Mouse (Mus musculus) v-Abl transformed pro-B cells (cell line): ENCODE results near the gene Gif.

ENCODE experiments used
- in situ Hi-C, 2 experiments: fragments of 400-800 bp; cut with MboI; formaldehyde crosslinking; loops; one replicate each; pipeline ENCODE4 v1.15.1; 2025; ENCODE audit not compliant: unreplicated experiment in 2 of 2

The Gif gene

DNA sequence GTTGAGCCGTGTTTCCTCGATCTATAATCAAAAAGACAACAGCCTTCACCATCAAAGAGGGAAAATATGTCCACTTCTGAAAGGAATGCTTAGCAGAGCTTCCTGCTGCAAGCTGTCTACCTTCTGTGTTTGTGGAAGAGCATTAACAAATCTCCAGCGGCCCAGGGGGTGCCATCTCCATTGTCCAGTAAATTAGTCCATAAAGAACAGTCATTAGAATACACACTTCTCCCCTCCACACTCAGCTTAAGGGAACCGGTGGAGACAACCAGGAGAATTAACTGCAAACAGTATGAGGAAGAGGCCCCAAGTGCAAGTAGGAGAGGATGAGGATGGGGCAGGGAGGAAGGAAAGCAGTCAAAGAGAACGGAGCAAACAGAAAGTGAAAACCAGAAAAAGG is 44.5 kb downstream of the Gif start:
- in situ Hi-C loops = loop anchor here in 1 of 2 experiments (25.0 kb wide), 1 partner anchor 645 kb away; the partner anchor contains the start of gene Pfpl

DNA sequence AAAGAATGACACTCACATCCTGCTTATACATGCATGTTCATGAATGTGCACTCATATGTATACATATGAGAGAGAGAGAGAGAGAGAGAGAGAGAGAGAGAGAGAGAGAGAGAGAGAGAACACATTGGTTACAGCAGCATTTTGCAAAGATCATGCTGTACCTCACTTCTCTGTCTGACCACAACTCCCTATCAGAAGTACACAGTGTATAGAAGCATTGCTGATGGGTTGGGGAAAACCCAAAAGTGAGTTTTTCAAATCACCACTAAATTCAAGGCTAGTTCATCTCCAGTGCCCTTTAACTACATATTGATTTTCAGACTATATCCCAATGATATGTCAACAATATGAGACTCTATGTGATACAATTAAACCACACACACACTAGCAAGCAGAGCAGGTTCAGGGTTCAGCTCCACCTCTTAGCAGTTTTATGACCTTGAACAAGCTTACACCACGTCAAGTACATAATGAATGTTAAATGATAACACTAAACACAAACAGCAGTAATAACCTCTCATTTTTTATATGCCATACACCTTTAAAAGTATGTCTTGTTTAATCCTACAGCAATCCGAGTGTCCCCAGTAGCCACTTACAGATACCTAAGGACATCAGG is 46.5 kb downstream of the Gif start:
- in situ Hi-C loops = loop anchor here in 1 of 2 experiments (25.0 kb wide), 1 partner anchor 643 kb away; the partner anchor contains the start of gene Pfpl

DNA sequence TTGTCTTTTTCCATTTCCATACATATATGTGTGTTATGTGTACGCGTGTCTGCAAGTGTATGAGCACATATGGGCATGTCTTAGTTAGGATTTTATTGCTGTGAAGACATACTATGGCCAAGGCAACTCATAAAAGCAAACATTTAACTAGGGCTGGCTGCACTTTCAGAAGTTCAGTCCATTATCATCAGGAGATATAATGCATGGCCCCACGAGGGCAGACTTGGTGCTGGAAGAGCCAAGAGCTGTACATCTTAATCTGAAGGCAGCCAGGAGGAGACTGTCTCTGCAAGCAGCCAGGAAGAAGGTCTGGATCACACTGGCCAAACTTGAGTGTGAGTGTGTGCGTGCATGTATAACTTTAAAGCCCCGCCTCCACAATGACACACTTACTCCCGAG is 47.1 kb downstream of the Gif start:
- in situ Hi-C loops = loop anchor here in 1 of 2 experiments (25.0 kb wide), 1 partner anchor 643 kb away; the partner anchor contains the start of gene Pfpl

DNA sequence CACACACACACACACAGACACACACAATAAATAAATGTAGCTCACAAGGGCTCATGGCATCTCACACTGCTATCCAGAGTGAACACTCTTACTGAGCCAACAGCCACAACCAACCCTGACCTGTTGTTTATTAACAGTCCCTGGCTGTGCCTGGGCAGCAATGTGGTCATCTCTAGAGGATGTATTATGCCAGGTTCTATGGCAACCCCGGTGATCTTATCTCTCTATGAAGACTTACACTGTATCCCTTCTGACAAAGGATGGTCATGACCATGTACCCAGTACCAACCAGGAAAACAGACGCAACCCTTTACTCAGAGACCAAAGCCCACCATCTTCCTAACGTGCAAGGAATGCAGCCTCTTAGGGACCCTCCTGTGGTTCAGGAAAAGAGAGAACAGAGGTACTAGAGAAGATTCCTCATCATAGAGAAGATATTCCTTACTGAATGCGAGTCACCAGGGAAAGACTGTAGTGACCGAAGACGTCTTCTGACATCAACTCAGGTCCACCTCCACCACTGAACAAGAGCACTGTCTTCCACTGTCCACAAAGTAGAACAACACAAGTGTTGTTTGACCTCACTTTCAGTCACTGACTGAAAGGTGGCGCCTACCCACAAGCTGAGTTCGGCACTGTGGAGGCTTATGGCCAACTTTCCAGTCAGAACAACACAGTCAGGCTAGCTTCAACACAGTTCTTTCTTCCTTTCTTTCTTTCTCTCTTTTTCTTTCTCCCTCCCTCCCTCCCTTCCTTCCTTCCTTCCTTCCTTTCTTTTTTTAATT is 53.4 kb downstream of the Gif start:
- in situ Hi-C loops = no loop called here

DNA sequence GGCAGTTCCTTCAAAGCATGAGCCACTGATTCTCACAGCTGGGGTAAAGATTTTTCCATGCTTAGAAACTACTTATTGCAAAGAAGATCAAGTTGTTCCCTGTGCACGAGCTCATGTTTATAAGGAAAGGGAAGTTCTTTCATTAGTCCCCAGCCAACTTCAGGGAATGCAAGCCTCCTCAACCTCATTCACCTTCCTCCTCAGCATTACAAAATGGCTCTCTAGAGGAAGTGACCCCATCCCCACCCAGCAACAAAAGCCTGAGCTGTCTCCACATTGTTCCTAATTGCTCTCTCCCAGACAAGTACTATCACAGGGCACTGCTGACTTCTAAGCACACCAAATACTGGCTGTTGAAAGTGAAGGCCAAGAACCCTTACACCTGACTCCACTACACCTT is 57.1 kb downstream of the Gif start:
- in situ Hi-C loops = no loop called here

DNA sequence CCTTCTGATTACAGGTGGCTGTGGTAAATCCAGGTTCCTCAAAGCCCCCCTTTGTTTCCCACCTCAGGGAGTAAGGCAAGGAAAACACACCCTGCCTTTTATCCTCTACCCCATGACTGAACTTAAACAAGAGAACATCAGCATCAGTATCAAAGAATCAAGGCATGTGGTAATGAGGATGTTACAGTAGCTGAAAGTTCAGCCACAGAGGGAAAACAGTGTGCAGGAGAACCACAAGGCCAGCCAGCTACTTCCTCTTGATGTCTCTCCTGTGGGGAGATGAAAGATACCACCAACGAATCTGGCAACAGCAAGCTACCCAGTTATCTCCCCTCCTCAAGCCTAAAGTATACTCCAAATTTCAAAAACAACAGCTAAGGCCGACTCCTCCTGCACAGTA is 59.9 kb downstream of the Gif start:
- in situ Hi-C loops = no loop called here

DNA sequence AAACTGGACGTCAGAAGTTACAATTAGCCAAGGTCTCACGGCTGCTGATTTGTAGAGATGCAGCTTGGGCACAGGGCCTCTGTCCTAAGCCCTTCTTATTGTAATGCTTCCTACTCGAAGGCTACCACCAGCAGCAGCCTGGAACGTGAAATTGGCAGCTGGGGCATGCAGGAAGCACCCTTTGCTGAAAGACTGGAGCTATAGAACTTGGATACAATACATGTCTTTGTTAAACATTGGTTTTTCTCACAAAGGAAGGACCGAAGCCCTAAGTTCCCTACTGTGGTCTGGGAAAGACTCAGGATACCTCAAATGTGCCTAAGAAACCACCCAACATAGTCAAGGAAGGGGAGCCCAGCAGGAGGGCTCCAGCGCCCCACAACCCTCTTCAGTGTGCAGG is 60.5 kb downstream of the Gif start:
- in situ Hi-C loops = no loop called here

DNA sequence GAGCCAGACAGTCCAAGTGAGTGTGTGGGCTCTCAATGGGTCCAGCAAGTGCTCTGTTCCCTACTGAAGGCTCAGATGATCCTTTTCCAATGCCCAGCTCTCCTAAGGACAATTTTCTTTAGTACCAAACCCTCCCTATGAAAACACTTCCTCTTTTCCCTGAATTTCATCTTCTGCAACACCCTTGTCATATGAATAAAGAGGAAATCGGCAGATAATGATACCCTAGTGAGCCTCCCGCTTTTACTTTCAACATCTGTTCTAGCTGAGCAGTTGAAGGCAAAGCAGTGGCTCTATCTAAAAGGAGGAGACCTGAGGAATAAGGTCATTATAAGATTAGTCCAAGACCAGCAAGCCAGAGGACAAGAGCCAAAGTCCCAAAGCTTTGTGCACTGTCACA is 61.1 kb downstream of the Gif start:
- in situ Hi-C loops = no loop called here

DNA sequence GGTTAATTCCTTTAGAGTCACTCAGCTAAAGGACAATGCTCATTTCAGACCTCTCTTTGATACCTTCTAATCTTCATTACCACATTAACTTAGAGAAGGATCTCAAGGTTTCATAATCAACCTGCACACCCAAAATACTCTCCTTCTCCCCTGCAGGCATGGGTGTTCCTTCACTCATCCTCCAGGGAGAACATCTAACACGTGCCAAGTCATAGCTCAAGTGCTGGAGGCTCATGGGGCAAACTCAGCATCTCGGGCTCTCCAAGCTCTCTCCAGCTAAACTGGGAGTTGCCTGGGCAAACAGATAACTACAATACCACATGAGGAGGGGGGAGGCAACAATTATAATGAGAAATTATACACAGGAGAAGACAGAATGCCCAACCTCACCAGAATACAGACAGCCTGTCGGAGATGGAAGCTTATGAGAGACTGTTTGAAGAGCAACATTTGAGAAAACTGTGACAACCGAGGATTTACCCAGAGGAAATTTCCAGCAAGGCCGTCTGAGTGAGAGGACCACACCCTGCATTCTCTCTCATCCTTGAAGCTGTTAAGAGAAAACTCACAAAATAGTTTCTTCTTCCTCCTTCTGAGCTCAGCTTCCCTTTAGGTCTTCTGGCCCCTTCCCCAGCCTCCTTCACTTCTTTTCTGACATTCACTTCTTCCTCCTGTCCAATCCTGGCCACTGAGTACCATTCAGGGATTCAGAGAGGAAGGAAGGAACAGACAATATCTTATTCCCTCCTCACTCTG is 62.8 kb downstream of the Gif start:
- in situ Hi-C loops = no loop called here

DNA sequence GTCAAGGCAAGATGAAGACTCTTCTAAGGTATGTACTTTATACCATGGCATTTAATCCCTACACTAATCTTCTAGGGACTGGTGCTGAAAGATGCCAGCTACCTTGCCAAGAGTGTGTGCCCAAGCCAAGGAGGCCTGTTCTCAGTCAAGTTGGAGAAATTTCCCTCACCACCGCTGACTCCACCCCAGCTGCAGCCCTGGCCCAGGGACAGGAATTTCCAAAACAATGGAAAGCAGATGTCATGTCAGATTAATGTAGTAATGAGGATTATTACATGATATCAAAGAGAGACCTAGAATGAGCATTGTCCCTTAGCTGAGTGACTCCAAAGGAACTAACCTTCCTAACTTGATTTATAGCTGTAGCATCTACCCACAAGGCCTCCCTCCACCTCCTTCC is 63.5 kb downstream of the Gif start:
- in situ Hi-C loops = no loop called here

DNA sequence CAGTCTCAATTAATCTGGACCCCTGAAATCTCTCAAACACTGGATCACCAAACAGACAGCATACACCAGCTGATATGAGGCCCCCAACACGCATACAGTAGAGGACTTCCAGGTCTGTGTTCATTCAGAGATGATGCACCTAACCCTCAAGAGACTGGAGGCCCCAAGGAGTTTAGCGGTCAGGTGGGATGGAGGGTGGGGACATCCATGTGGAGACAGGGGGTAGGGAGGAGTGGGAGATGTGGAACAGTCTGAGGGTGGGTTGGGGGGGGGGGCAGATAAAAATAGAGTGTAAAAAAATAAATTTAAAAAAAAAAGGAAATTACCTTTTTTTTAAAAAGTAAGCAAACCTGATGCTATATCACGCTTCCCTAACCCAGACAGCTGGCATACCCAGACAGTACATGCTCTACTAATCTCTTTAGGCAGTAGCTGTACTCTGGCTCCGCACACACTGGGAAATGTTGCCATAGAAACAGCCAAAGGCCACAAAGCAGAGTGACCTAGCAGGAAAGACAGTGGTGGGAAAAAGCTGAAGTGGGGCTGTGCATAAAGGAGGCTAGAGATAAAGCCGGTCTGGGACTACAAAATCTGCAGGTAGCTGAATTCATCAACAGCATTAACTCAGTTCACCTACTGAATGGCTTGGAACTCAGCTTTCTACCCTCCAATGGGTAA is 64.5 kb downstream of the Gif start:
- in situ Hi-C loops = no loop called here
